Mouse (Mus musculus): ENCODE data around the gene Iqcf3. TPM values are rescaled to one million over a fixed set of nuclear protein-coding genes. Genes with fewer than 3 reads are reported as not detected.

Gene Iqcf3
- total RNA-seq, 4 experiments from 2014 or later: not detected

DNA sequence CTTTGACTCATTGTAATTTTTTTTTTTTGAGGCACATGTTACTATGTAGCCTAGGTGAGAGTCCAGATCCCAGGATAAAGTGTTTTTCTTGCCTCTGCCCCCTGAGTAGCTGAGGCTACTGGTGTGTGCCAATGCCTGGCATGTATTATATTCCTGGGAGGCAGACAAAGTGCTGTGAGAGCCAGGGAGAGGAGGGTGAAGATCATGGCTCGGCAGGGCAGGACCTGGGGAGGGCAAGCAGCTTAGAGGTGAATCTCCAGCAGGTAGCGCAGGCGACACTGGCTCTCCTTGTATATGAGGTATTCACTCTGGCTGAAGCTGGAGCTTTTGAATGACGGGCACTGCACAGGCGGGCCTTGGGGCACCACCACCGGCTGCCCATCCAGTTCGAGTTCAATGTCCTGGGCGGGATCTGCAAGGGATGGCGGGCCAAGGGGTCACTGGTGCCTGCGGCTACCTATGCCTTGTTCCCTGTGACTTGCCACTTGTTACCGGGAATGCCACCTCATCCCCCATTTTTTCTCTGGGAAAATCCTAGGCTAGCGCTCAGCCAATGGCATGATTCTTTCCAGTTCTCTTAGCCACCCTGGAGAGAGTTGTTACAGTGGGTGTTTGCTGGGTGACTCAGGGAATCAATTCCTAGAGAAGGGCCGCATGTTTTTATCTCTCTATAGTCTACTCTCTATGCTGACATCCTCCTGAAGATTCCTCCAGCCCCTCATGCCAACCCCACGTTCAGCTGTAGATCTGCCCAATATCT, 90.3 kb downstream of the Iqcf3 start:
- peak; percentile 1 for DNase-seq

DNA sequence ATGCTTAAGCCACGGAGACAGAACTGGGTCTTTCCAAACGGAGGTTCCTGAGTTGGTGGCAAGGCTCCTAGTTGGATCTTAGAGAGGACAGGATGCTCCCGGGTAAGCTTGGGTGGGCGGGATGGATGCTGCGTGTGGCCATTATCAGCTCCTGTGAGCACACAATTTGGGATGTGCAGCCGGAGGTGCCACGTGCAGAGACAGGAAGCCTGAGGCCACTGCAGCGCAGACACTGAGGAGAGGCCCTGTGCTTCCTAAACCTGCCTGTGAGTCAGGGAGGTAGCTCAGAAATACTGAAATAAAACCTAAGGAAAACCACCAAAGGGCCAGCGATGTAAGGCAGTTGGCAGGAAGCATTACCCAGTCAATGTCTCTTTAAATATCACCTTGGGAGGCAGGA, 91.7 kb downstream of the Iqcf3 start:
- no peak for DNase-seq

DNA sequence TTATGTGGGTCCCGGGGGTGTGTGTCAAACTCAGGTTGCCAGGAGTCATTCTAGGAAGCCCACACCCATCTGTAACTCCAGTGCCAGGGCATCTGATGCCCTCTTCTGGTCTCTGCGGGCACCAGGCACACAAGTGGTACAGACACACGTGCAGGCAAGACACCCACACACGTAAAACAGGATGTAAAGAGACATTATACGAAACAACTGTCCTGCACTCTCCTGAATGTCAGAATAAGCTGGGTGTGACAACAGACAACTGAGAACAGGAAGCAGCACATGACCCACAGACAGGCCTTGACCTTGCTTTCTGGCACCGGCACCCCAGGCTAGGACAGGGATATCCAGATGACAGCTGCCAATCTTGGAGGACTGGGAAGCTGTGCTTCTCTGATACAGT, 92.1 kb downstream of the Iqcf3 start:
- DNase-seq: no peak

GRCm38 (mm10) chr9:106467746-106468145, 93.7 kb downstream of the Iqcf3 start:
- no peak for DNase-seq

GRCm38 (mm10) chr9:106466721-106467120, 94.7 kb downstream of the Iqcf3 start:
- no peak for DNase-seq

GRCm38 (mm10) chr9:106465571-106466200, 95.7 kb downstream of the Iqcf3 start, which contains the start of gene Gpr62:
Gpr62 (minus strand) TSS chr9:106465938.
- no peak for DNase-seq

DNA sequence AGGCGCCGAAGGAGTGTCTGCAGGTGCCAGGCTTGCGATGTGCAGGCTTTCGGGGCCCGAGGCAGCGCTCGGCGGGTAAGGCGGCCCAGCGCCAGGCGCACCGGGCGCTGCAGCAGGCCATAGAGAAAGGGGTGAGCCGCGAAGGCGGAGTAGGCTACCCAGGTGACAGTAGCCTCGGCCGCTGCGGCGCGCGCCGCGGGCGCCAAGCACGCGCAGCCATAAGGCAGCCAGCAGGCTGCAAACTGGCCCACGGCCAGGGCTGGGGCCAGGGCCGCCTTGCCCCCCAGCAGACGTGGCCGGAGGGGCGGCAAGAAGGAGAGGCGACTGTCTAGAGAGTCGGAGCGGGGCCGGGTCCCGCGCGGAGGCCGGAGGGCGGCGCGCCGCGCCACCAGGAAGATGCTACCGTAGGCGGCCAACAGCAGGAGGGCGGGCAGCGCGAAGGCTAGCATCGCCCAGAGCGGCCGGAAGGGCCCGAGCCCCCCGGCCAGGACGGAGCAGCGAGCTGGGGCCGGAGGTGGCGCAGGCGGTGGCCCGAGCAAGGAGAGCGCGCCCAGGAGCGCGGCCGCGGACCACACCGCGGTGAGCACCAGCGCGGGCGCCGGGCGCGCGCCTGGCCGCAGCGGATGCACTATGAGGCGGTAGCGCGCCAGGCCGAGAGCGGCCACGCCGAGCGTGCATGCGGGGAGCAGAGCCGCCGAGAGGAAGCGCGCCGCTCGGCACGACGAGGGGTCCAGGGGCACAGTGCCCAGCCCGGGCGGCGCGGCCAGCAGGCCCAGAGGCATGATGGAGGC, 96.5 kb downstream of the Iqcf3 start:
- no peak for DNase-seq

DNA sequence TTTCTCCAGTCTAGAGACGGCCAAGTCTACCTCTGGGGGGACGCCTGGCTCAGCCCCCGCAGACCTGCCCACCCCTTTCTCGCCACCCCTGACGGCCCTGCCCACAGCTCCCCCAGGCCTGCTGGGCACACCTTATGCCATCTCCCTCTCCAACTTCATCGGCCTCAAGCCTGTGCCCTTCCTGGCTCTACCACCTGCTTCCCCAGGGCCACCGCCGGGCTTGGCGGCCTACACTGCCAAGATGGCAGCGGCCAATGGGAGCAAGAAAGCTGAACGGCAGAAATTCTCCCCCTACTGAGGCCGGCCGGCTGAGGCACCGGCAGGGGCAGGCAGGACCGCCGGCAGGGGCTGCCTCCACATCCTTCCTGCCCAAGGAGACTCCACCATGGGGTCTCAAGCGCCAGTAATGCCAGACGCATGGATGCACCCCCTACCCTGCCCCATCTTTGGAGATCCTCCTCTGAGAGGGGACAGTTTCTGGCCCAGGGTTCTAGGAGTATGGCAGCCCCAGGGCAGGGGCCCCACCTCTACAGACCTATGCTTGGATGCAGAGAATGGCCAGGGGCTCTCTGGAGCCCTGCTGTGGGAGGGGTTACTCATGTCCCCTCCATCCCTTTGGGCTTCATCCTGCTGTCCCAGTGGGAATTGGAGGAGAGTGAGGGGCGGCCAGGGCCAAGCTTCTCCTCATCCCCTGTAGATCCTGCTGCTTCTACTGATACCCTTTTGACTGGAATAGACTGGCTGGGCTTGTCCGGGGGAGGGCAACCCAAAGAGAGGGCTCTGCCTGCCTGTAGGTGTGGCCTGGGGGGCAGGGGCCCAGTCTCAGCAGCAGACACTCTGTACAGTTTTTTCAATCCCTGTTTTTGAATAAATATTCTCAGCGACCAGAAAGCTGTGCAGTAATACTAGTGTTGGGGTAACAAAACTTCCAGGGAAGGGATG, 98.0 kb downstream of the Iqcf3 start:
- DNase-seq: no peak

DNA sequence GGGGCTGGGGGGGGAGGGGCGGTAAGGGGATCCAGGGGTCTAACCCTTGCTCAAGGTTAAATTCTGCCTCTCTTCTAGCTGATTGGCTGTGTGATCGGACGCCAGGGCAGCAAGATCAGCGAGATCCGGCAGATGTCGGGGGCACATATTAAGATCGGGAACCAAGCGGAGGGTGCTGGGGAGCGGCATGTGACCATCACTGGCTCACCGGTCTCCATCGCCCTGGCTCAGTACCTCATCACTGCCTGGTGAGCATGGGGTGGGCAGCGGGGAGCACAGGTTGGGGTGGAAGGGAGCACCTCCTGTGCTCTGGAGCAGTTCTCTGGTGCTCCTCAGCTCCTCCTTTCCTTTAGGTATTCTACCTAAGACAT, 99.0 kb downstream of the Iqcf3 start:
- DNase-seq: no peak

GRCm38 (mm10) chr9:106461641-106462429, 99.6 kb downstream of the Iqcf3 start:
- no peak for DNase-seq

GRCm38 (mm10) chr9:106461026-106461415, 100.4 kb downstream of the Iqcf3 start:
- no peak for DNase-seq

- DNase-seq: no peak
Measured at GRCm38 (mm10) chr9:106460401-106461025, 100.9 kb downstream of the Iqcf3 start.

DNA sequence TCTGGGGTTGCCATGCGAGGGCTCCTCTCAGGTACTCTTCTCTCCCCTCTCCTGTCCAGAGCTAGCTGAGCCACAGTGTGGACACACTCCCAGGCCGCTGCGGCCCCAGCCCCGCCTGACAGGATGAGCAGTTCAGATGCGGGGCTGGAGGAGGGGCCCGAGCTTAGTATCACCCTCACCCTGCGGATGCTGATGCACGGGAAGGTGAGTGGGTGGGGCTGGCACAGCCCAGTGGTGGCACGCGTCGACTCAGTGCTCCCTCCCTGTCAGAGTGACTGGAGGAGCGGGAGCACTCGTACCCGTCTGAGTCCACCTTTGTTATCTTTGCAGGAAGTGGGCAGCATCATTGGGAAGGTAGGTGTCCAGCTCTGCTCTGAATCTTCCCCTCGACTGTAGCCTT, 101.5 kb downstream of the Iqcf3 start:
- DNase-seq: no peak

DNA sequence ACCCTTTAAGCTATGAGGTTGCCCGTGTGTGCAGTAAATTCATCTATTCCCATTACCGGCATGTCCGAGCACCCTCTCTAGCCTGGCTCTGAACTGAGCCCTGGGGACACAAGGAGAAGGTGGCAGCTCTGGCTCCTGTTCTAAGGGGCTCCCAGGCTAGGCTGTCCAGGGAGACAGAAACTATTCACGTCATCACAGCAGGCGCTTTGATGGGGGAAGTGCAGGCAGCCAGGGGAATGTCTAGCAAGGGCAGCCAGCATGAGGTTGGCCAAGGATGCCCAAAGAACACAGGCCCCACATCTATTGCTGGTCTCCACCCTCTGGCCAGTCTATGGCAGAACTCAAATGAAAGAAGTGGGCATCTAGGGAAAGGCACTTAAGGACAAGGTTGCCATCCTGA, 103.5 kb downstream of the Iqcf3 start:
- DNase-seq: no peak

DNA sequence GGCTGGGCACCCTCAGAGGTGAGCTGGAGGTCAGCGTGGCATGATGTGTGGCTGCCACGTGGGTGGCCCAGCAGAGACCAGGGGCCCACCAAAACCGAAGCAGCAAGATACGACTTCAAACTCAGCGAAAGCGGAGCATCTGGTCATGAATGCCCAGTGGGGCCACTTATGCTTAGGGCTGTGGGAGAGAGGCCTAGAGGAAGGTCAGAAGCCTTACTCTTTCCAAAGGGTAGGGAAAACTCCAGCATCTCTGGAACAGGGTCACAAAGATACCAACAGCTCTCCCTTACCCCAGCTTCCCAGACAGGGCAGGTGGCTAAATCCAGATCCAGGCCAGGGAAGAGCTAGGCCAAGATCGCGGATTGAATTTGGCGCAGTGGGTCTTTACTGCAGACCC, 104.3 kb downstream of the Iqcf3 start:
- DNase-seq: no peak

DNA sequence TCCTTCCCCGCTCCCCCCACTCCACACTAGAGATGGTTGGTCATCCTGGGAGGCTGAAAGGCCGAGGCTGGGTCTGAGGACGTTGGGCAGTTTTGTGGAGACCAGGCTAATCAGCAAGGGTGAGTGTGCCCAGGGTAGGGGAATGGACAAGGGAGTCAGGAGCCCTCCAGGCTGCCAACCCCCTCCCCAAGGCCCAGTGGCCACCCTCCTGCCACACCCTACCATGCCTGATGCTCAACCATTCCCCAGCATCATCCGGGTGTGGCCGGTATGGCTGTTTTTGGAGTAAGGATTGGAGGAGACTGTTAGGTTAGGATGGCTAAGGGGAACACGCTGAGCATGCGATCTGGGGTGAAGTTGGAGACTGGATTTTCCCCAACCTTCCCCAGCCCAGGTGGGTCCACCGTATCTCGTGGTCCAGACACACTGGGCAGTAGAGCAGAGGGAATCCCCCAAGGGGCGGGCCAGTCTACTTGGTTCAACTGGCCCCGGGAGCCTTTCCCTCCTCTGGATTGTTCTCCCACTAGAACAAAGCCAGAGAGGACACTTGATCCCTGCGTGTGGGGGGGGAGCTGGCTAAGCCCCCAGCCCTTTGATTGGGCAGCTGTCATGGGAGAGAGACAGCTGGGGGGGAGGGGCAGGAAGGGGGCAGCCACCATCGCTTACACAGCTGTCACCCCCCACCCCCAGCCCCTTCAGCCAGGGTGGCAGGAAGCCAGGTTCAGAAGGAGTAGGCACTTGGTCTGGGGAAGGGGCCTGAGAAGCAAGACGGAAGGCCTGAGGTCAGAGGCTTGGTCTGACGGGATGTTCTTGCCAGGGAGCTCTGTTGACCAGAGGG, 104.9 kb downstream of the Iqcf3 start:
- no peak for DNase-seq

GRCm38 (mm10) chr9:106454888-106455681, 106.3 kb downstream of the Iqcf3 start:
- no peak for DNase-seq

DNA sequence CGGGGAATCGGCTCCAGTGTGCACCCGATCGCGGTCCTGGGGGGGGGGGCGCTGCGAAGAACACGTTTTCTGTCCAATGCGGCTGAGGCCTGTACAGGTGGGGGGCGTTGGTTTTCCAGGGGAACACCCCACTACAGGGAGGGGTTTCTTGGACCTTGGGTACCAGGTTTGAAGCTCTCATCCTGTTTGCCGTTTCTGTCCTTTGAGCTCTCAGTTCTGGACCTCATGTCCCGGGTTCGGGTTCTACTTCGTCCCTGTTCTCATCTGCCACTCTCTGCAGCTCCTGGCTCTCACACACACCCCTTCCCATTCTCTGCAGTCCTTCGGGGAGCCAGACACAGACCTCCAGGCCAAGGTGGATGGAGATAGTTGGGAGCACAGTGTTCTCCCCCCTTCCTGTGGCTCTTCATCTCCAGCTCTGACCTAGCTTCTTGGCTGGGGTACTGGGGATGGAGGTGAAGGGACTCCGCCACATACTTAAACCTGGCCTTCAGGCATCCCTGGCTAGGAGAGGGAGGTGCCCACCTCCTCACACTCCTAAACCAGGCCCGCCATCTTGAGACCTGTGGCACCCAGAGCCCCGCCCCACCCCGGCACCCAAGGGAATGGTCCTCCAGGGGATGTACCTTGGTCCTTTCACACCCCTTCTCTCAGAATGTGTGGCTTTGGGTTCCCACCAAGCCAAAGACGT, 107.2 kb downstream of the Iqcf3 start:
- no peak for DNase-seq

Measured in adrenal gland, adult 8-10 months (tissue).